Mouse (Mus musculus) CH12.LX (cell line): ENCODE results near the gene Dppa3. TPM values are rescaled to one million over a fixed set of nuclear protein-coding genes. Genes with fewer than 3 reads are reported as not detected.

Source experiments
- DNase-seq: peaks from one replicate; pipeline ENCODE4 v3.0.0-alpha.2; 2013; ENCODE audit errors: extremely low read depth
- H3K27ac ChIP-seq: 2 replicates; pipeline ENCODE4 v1.5.1; 2012; ENCODE audit warnings: low read depth, mild to moderate bottlenecking, control low read depth, moderate library complexity; ENCODE audit not compliant: insufficient read depth
- H3K27me3 ChIP-seq: replicated peaks from 2 replicates; pipeline ENCODE3; 2012; ENCODE audit warnings: inconsistent platforms
- H3K36me3 ChIP-seq, 2 experiments: replicated peaks in 1 of 2; 2 replicates each; pipeline versions ENCODE3 to v1.6.1; 2012; ENCODE audit warnings: inconsistent platforms in 1 of 2, low read length in 1 of 2, mild to moderate bottlenecking in 1 of 2, mixed read lengths in 1 of 2, moderate library complexity in 1 of 2; ENCODE audit not compliant: control insufficient read depth in 1 of 2, insufficient read depth in 1 of 2
- H3K4me1 ChIP-seq, 2 experiments: 2 replicates each; pipeline ENCODE4 v1.6.1; 2012; ENCODE audit warnings: inconsistent platforms in 1 of 2, moderate library complexity in 1 of 2; ENCODE audit not compliant: insufficient read depth in 2 of 2, control insufficient read depth in 1 of 2
- H3K4me2 ChIP-seq: 2 replicates; pipeline ENCODE4 v1.6.1; 2012; ENCODE audit warnings: low read depth, mild to moderate bottlenecking, control low read depth; ENCODE audit not compliant: poor library complexity, insufficient read depth, severe bottlenecking
- H3K4me3 ChIP-seq, 3 experiments: fragments of 150-350 bp in 1 of 3; sonication (generic) in 1 of 3; replicated peaks in 1 of 3; 2 replicates each; pipeline versions ENCODE3 to v1.5.1; 2011 to 2012; ENCODE audit warnings: low read depth in 2 of 3, low read length in 2 of 3, mild to moderate bottlenecking in 2 of 3, moderate library complexity in 2 of 3, control low read depth in 1 of 3, improper control_type of control experiment in 1 of 3, inconsistent platforms in 1 of 3, mixed read lengths in 1 of 3; ENCODE audit not compliant: poor library complexity in 1 of 3
- H3K79me2 ChIP-seq: replicated peaks from 2 replicates; pipeline ENCODE4 v1.6.1; 2012; ENCODE audit warnings: mild to moderate bottlenecking, moderate library complexity; ENCODE audit not compliant: control insufficient read depth, poor library complexity, insufficient read depth, severe bottlenecking; ENCODE audit errors: extremely low read depth
- H3K9ac ChIP-seq: 2 replicates; pipeline ENCODE4 v1.6.1; 2012; ENCODE audit warnings: low read depth, mild to moderate bottlenecking, control low read depth, moderate library complexity; ENCODE audit not compliant: insufficient read depth
- H3K9me3 ChIP-seq: replicated peaks from 2 replicates; pipeline ENCODE3; 2012; ENCODE audit warnings: low read length, inconsistent platforms, mixed read lengths
- CHD2 ChIP-seq: IDR thresholded peaks from 2 replicates; pipeline ENCODE4 v1.6.1; 2011; ENCODE audit warnings: low read length, improper control_type of control experiment
- CTCF ChIP-seq, 2 experiments: IDR thresholded peaks in 1 of 2; conservative IDR thresholded peaks in 1 of 2; 2 replicates each; pipeline ENCODE4 v1.5.1; 2011 to 2012; ENCODE audit warnings: low read depth in 2 of 2, low read length in 2 of 2, improper control_type of control experiment in 1 of 2, inconsistent platforms in 1 of 2, mild to moderate bottlenecking in 1 of 2, moderate library complexity in 1 of 2
- EP300 ChIP-seq: IDR thresholded peaks from 2 replicates; pipeline ENCODE4 v1.6.1; 2011; ENCODE audit warnings: low read length, improper control_type of control experiment
- IRF4 ChIP-seq: IDR thresholded peaks from 2 replicates; pipeline ENCODE4 v1.6.1; 2014; ENCODE audit warnings: low read depth, mild to moderate bottlenecking, inconsistent platforms, low read length, improper control_type of control experiment
- JUND ChIP-seq: conservative IDR thresholded peaks from 2 replicates; pipeline ENCODE4 v1.6.1; 2011; ENCODE audit warnings: low read depth, low read length, improper control_type of control experiment
- KAT2A ChIP-seq: IDR thresholded peaks from 2 replicates; pipeline ENCODE4 v1.6.1; 2012; ENCODE audit warnings: low read length, improper control_type of control experiment, inconsistent platforms; ENCODE audit not compliant: insufficient replicate concordance
- MAFK ChIP-seq: IDR thresholded peaks from 2 replicates; pipeline ENCODE4 v1.6.1; 2011; ENCODE audit warnings: low read length, improper control_type of control experiment; ENCODE audit not compliant: insufficient replicate concordance
- MAX ChIP-seq: IDR thresholded peaks from 2 replicates; pipeline ENCODE4 v1.6.1; 2011; ENCODE audit warnings: low read length, improper control_type of control experiment
- MXI1 ChIP-seq: IDR thresholded peaks from 2 replicates; pipeline ENCODE4 v1.6.1; 2011; ENCODE audit warnings: mild to moderate bottlenecking, low read depth, low read length, improper control_type of control experiment
- MYC ChIP-seq: IDR thresholded peaks from 2 replicates; pipeline ENCODE4 v1.6.1; 2011; ENCODE audit warnings: low read depth, mild to moderate bottlenecking, improper control_type of control experiment, low read length
- NELFE ChIP-seq: IDR thresholded peaks from 2 replicates; pipeline ENCODE4 v1.6.1; 2011; ENCODE audit warnings: low read depth, low read length, improper control_type of control experiment
- NRF1 ChIP-seq: IDR thresholded peaks from 2 replicates; pipeline ENCODE4 v1.6.1; 2014; ENCODE audit warnings: low read depth, mild to moderate bottlenecking, inconsistent platforms, low read length, improper control_type of control experiment, moderate library complexity
- PAX5 ChIP-seq: IDR thresholded peaks from 2 replicates; pipeline ENCODE4 v1.6.1; 2012; ENCODE audit warnings: low read length, inconsistent platforms, mixed read lengths
- POLR2A ChIP-seq: IDR thresholded peaks from 2 replicates; pipeline ENCODE4 v1.6.1; 2011; ENCODE audit warnings: low read depth, mild to moderate bottlenecking, improper control_type of control experiment, low read length
- POLR2AphosphoS2 ChIP-seq: IDR thresholded peaks from 2 replicates; pipeline ENCODE4 v1.6.1; 2011; ENCODE audit warnings: low read depth, low read length, improper control_type of control experiment
- RAD21 ChIP-seq: IDR thresholded peaks from 2 replicates; pipeline ENCODE4 v1.6.1; 2011; ENCODE audit warnings: low read depth, mild to moderate bottlenecking, low read length, improper control_type of control experiment, moderate library complexity
- SIN3A ChIP-seq: IDR thresholded peaks from 2 replicates; pipeline ENCODE4 v1.6.1; 2012; ENCODE audit warnings: low read length, improper control_type of control experiment, inconsistent platforms
- SMC3 ChIP-seq: IDR thresholded peaks from 2 replicates; pipeline ENCODE4 v1.6.1; 2011; ENCODE audit warnings: low read depth, low read length, improper control_type of control experiment
- TBP ChIP-seq: conservative IDR thresholded peaks from 2 replicates; pipeline ENCODE4 v1.6.1; 2011; ENCODE audit warnings: low read depth, low read length, improper control_type of control experiment
- UBTF ChIP-seq: IDR thresholded peaks from 2 replicates; pipeline ENCODE4 v1.6.1; 2012; ENCODE audit warnings: low read depth, mild to moderate bottlenecking, inconsistent platforms, low read length, improper control_type of control experiment, moderate library complexity
- USF1 ChIP-seq: IDR thresholded peaks from 2 replicates; pipeline ENCODE4 v1.6.1; 2014; ENCODE audit warnings: low read depth, mild to moderate bottlenecking, inconsistent platforms, low read length, improper control_type of control experiment
- ZMIZ1 ChIP-seq: IDR thresholded peaks from 2 replicates; pipeline ENCODE4 v1.6.1; 2012; ENCODE audit warnings: low read depth, mild to moderate bottlenecking, inconsistent platforms, low read length, improper control_type of control experiment
- dilution Hi-C: fragments of 300-500 bp; cut with MboI; formaldehyde crosslinking; loops from 2 replicates; pipeline ENCODE4 v1.14.3; 2020; ENCODE audit warnings: low sequenced_read_pairs; ENCODE audit not compliant: extremely low pct_unique_long_range_greater_than_20kb, extremely low pct_ligation_motif_present
- in situ Hi-C: fragments of 300-500 bp; cut with MboI; formaldehyde crosslinking; loops from 3 replicates; pipeline ENCODE4 v1.14.3; 2019; ENCODE audit warnings: low sequenced_read_pairs, low pct_ligation_motif_present, low pct_unique_long_range_greater_than_20kb, mixed read lengths
- polyA plus RNA-seq: library from polyadenylated mRNA; unstranded; fragments of >175 nt; gene quantifications from 2 replicates; pipeline ENCODE4 v1.2.1, GENCODE M21; 2012; ENCODE audit warnings: low read depth; ENCODE audit not compliant: insufficient read length
- total RNA-seq, 2 experiments: library from RNA; depleted of rRNA; stranded (reverse); fragments of 300-350 nt in 1 of 2; fragments of >200 nt in 1 of 2; gene quantifications; 2 replicates each; pipeline ENCODE4 v1.2.3; 2012 to 2014

Gene Dppa3
- total and polyA plus RNA-seq, 3 experiments, result not detected

GRCm38 (mm10) chr6:122604260-122604659 lies 21.9 kb upstream of the Dppa3 start (continued):
- TF ChIP-seq POLR2A (no peak), USF1 (no peak), EP300 (peak; percentile 54; the same call in 1 of the 2 replicates), MAFK (peak; percentile 55; the same call in 1 of the 2 replicates), SMC3 (no peak), NELFE (no peak), UBTF (no peak), ZMIZ1 (no peak), IRF4 (peak; percentile 58; the same call in 1 of the 2 replicates), POLR2AphosphoS2 (no peak), MAX (no peak), JUND (no peak), SIN3A (no peak), CTCF (conservative IDR thresholded peaks at IDR 0.05 in 1 of 2, IDR thresholded peaks at IDR 0.05 in 1 of 2; ENCODE audit: low read depth in 2 of 2, low read length in 2 of 2) (no peak), NRF1 (no peak)

- Histone ChIP-seq H3K36me3 (no peaks in the 10 kb centered on the region), H3K4me2 (no peak overlapping the region), H3K4me3 (no peak overlapping the region), H3K9ac (no peak overlapping the region), H3K27ac (no peak overlapping the region), H3K27me3 (no peaks in the 10 kb centered on the region), H3K79me2 (peaks cover 10% of the 10 kb centered on the region), H3K4me1 (peaks cover 2 to 11% of the 10 kb centered on the region in 2 experiments; a peak in 2 of 4 replicates), H3K9me3 (no peaks in the 10 kb centered on the region)
- dilution Hi-C loops, result no loop called here
- peak; percentile 59 for DNase-seq
- in situ Hi-C loops, result no loop called here
- TF ChIP-seq UBTF, result no peak
- TF ChIP-seq CHD2, result no peak
- TF ChIP-seq PAX5, result no peak
- TF ChIP-seq TBP, result no peak
- no peak for TF ChIP-seq MXI1
- peak; percentile 54 for TF ChIP-seq SMC3
- TF ChIP-seq MAFK, result no peak
- no peak for TF ChIP-seq KAT2A
- TF ChIP-seq MYC, result peak; percentile 67; the same call in 1 of the 2 replicates
- TF ChIP-seq RAD21, result peak; percentile 53
- TF ChIP-seq CTCF (conservative IDR thresholded peaks at IDR 0.05 in 1 of 2, IDR thresholded peaks at IDR 0.05 in 1 of 2; ENCODE audit: low read depth in 2 of 2, low read length in 2 of 2), result peak; percentile 28 to 71
- TF ChIP-seq MAX, result no peak
- no peak for TF ChIP-seq NRF1
Measured at GRCm38 (mm10) chr6:122605483-122605882, 20.7 kb upstream of the Dppa3 start.
